Mouse (Mus musculus) limb, embryonic 13.5 days (tissue): ENCODE data around the gene Tenm3. TPM values are rescaled to one million over a fixed set of nuclear protein-coding genes. Genes with fewer than 3 reads are reported as not detected.

Experiments
- ATAC-seq: fragments of 200-750 bp; cut with Nextera tagmentation; 2 replicates; pipeline ENCODE4 v1.8.0; 2017; ENCODE audit warnings: low read depth, moderate number of reproducible peaks, moderate TSS enrichment; ENCODE audit not compliant: low FRiP score
- H3K27ac ChIP-seq: fragments of 300-500 bp; sonication (generic); 2 replicates; pipeline ENCODE4 v1.5.1; 2015; ENCODE audit warnings: inconsistent platforms, mild to moderate bottlenecking, moderate library complexity
- H3K27me3 ChIP-seq: fragments of 300-500 bp; sonication (generic); 2 replicates; pipeline ENCODE4 v1.6.1; 2015; ENCODE audit warnings: mild to moderate bottlenecking, inconsistent platforms
- H3K36me3 ChIP-seq: fragments of 300-500 bp; sonication (generic); 2 replicates; pipeline ENCODE4 v1.6.1; 2015; ENCODE audit warnings: inconsistent platforms, mild to moderate bottlenecking, moderate library complexity
- H3K4me1 ChIP-seq: fragments of 300-500 bp; sonication (generic); 2 replicates; pipeline ENCODE4 v1.6.1; 2015; ENCODE audit warnings: inconsistent platforms
- H3K4me2 ChIP-seq: fragments of 300-500 bp; sonication (generic); replicated peaks from 2 replicates; pipeline ENCODE4 v1.6.1; 2015; ENCODE audit warnings: inconsistent platforms, mild to moderate bottlenecking, moderate library complexity
- H3K4me3 ChIP-seq: fragments of 300-500 bp; sonication (generic); 2 replicates; pipeline ENCODE4 v1.5.1; 2015; ENCODE audit warnings: moderate library complexity, mild to moderate bottlenecking, inconsistent platforms
- H3K9ac ChIP-seq: fragments of 300-500 bp; sonication (generic); 2 replicates; pipeline ENCODE4 v1.6.1; 2015; ENCODE audit warnings: mild to moderate bottlenecking, inconsistent platforms
- H3K9me3 ChIP-seq: fragments of 300-500 bp; sonication (generic); 2 replicates; pipeline ENCODE4 v1.6.1; 2016; ENCODE audit warnings: inconsistent platforms
- WGBS: fragments of 180-500 bp; shearing (Covaris S2); methylation state at CpG from one replicate; pipeline ENCODE4 v1.1.7; 2015; 5-methylcytosine and 5-hydroxymethylcytosine counted together
- polyA plus RNA-seq: library from polyadenylated mRNA; unstranded; fragments of >200 nt; fragmentation: Nextera tagmentation; extraction: Ambion mirVana; gene quantifications from 2 replicates; pipeline ENCODE4 v1.2.1, GENCODE M21; 2015

Gene Tenm3
- polyA plus RNA-seq, 1 experiment from 2014 or later = 41.0 TPM

GRCm38 (mm10) chr8:48766545-48767234 lies 77.1 kb downstream of the Tenm3 start:
- H3K27me3 ChIP-seq = no peaks in the 10 kb centered on the region
- no peak overlapping the region for H3K9ac ChIP-seq
- no peak overlapping the region for H3K27ac ChIP-seq
- no peak for ATAC-seq
- H3K4me2 ChIP-seq = no peak overlapping the region
- WGBS = 80% methylated on average over 16 of the region's 16 CpGs
- no peaks in the 10 kb centered on the region for H3K4me1 ChIP-seq
- H3K9me3 ChIP-seq = peaks cover 5% of the 10 kb centered on the region; the same call in 1 of the 2 replicates
- no peak overlapping the region for H3K4me3 ChIP-seq
- H3K36me3 ChIP-seq = peaks cover 3% of the 10 kb centered on the region; the same call in 1 of the 2 replicates

- Histone ChIP-seq H3K36me3 (no peaks in the 10 kb centered on the region), H3K4me3 (no peak overlapping the region), H3K9me3 (no peaks in the 10 kb centered on the region; the same call in 1 of the 2 replicates), H3K27me3 (no peaks in the 10 kb centered on the region), H3K4me2 (no peak overlapping the region), H3K9ac (no peak overlapping the region), H3K27ac (no peak overlapping the region), H3K4me1 (no peaks in the 10 kb centered on the region)
- no peak for ATAC-seq
- 34% methylated on average over 6 of the region's 6 CpGs for WGBS
Measured at GRCm38 (mm10) chr8:48765212-48765611, 78.5 kb downstream of the Tenm3 start.

- ATAC-seq = no peak
- no peaks in the 10 kb centered on the region for H3K9me3 ChIP-seq
- H3K4me2 ChIP-seq = no peak overlapping the region
- H3K4me1 ChIP-seq = no peaks in the 10 kb centered on the region
- H3K36me3 ChIP-seq = no peaks in the 10 kb centered on the region
- 91% methylated on average over 3 of the region's 3 CpGs for WGBS
- no peak overlapping the region for H3K4me3 ChIP-seq
- no peaks in the 10 kb centered on the region for H3K27me3 ChIP-seq
- H3K27ac ChIP-seq = no peak overlapping the region
- no peak overlapping the region for H3K9ac ChIP-seq
Measured at GRCm38 (mm10) chr8:48764011-48764410, 79.7 kb downstream of the Tenm3 start.

GRCm38 (mm10) chr8:48756874-48757273 lies 86.9 kb downstream of the Tenm3 start:
- Histone ChIP-seq H3K27me3 (no peaks in the 10 kb centered on the region), H3K27ac (no peak overlapping the region), H3K9ac (no peak overlapping the region), H3K9me3 (no peaks in the 10 kb centered on the region), H3K4me3 (no peak overlapping the region), H3K36me3 (no peaks in the 10 kb centered on the region), H3K4me1 (peaks cover 19% of the 10 kb centered on the region), H3K4me2 (no peak overlapping the region)
- 75% methylated on average over 2 of the region's 2 CpGs for WGBS
- ATAC-seq = no peak

- Histone ChIP-seq H3K27me3 (no peaks in the 10 kb centered on the region), H3K9ac (no peak overlapping the region), H3K4me3 (no peak overlapping the region), H3K4me2 (no peak overlapping the region), H3K36me3 (no peaks in the 10 kb centered on the region), H3K27ac (no peak overlapping the region), H3K9me3 (no peaks in the 10 kb centered on the region), H3K4me1 (peaks cover 19% of the 10 kb centered on the region)
- whole genome bisulfite sequencing = 65% methylated on average over 7 of the region's 7 CpGs
- ATAC-seq = no peak; the same call in 1 of the 2 replicates
Measured at GRCm38 (mm10) chr8:48755492-48755891, 88.3 kb downstream of the Tenm3 start.

GRCm38 (mm10) chr8:48754959-48755358 lies 88.8 kb downstream of the Tenm3 start:
- WGBS = 82% methylated on average over 2 of the region's 2 CpGs
- H3K9ac ChIP-seq = no peak overlapping the region
- no peak overlapping the region for H3K27ac ChIP-seq
- ATAC-seq = no peak
- no peak overlapping the region for H3K4me2 ChIP-seq
- no peaks in the 10 kb centered on the region for H3K9me3 ChIP-seq
- no peaks in the 10 kb centered on the region for H3K36me3 ChIP-seq
- no peak overlapping the region for H3K4me3 ChIP-seq
- H3K27me3 ChIP-seq = no peaks in the 10 kb centered on the region
- peaks cover 19% of the 10 kb centered on the region for H3K4me1 ChIP-seq

GRCm38 (mm10) chr8:48751965-48752364 lies 91.8 kb downstream of the Tenm3 start:
- 89% methylated on average over 5 of the region's 5 CpGs for WGBS
- Histone ChIP-seq H3K9me3 (no peaks in the 10 kb centered on the region), H3K4me3 (no peak overlapping the region), H3K9ac (no peak overlapping the region), H3K4me1 (peaks cover 18% of the 10 kb centered on the region), H3K27ac (no peak overlapping the region), H3K36me3 (no peaks in the 10 kb centered on the region), H3K4me2 (no peak overlapping the region), H3K27me3 (no peaks in the 10 kb centered on the region)
- no peak for ATAC-seq

GRCm38 (mm10) chr8:48748503-48749059 lies 95.2 kb downstream of the Tenm3 start:
- Histone ChIP-seq H3K4me2 (no peak overlapping the region), H3K27ac (no peak overlapping the region), H3K36me3 (no peaks in the 10 kb centered on the region), H3K27me3 (no peaks in the 10 kb centered on the region), H3K9me3 (no peaks in the 10 kb centered on the region), H3K9ac (no peak overlapping the region), H3K4me3 (no peak overlapping the region), H3K4me1 (0 out of 2 replicates have a peak, but pooled peaks cover 4% of the 10 kb centered on the region)
- peak; percentile 86 for ATAC-seq
- WGBS = 52% methylated on average over 13 of the region's 13 CpGs

GRCm38 (mm10) chr8:48743912-48744311 lies 99.8 kb downstream of the Tenm3 start:
- Histone ChIP-seq H3K4me2 (no peak overlapping the region), H3K9ac (no peak overlapping the region), H3K9me3 (no peaks in the 10 kb centered on the region), H3K4me3 (no peak overlapping the region), H3K27ac (no peak overlapping the region), H3K36me3 (no peaks in the 10 kb centered on the region), H3K4me1 (peaks cover 23% of the 10 kb centered on the region), H3K27me3 (no peaks in the 10 kb centered on the region)
- WGBS = 86% methylated on average over 4 of the region's 4 CpGs
- no peak for ATAC-seq

GRCm38 (mm10) chr8:48742741-48743140 lies 101.0 kb downstream of the Tenm3 start:
- WGBS = 93% methylated on average over 6 of the region's 6 CpGs
- Histone ChIP-seq H3K36me3 (no peaks in the 10 kb centered on the region), H3K27ac (no peak overlapping the region), H3K4me2 (no peak overlapping the region), H3K4me1 (peaks cover 22% of the 10 kb centered on the region), H3K4me3 (no peak overlapping the region), H3K27me3 (no peaks in the 10 kb centered on the region), H3K9ac (no peak overlapping the region), H3K9me3 (no peaks in the 10 kb centered on the region)
- no peak for ATAC-seq

GRCm38 (mm10) chr8:48740951-48741350 lies 102.8 kb downstream of the Tenm3 start:
- peak overlapping the region; percentile 38; the same call in 1 of the 2 replicates for H3K4me2 ChIP-seq
- H3K36me3 ChIP-seq = no peaks in the 10 kb centered on the region
- no peaks in the 10 kb centered on the region for H3K9me3 ChIP-seq
- peak; percentile 66; the same call in 1 of the 2 replicates for ATAC-seq
- no peak overlapping the region for H3K4me3 ChIP-seq
- 42% methylated on average over 11 of the region's 11 CpGs for WGBS
- no peak overlapping the region for H3K9ac ChIP-seq
- peaks cover 27% of the 10 kb centered on the region for H3K4me1 ChIP-seq
- H3K27me3 ChIP-seq = no peaks in the 10 kb centered on the region
- H3K27ac ChIP-seq = no peak overlapping the region

GRCm38 (mm10) chr8:48740147-48740881 lies 103.4 kb downstream of the Tenm3 start:
- 65% methylated on average over 23 of the region's 23 CpGs for WGBS
- Histone ChIP-seq H3K4me3 (peak overlapping the region; percentile 11; the same call in 1 of the 2 replicates), H3K27ac (no peak overlapping the region)

More at GRCm38 (mm10) chr8:48740147-48740881, 103.4 kb downstream of the Tenm3 start:
- no peaks in the 10 kb centered on the region for H3K27me3 ChIP-seq
- H3K36me3 ChIP-seq = no peaks in the 10 kb centered on the region
- peak; percentile 32; the same call in 1 of the 2 replicates for ATAC-seq
- peaks cover 27% of the 10 kb centered on the region for H3K4me1 ChIP-seq
- no peak overlapping the region for H3K9ac ChIP-seq
- peak overlapping the region; percentile 38 for H3K4me2 ChIP-seq
- H3K9me3 ChIP-seq = no peaks in the 10 kb centered on the region
